Mouse (Mus musculus): Measurements from ENCODE around the gene Zbtb45.
A peak's percentile ranks its signal among the peaks of the same experiment; 100 is the strongest.

Gene Zbtb45

GRCm38 (mm10) chr7:13010005-13010908 is at the start of gene Zbtb45:
Gene Zbtb45 (minus strand): TSS chr7:13010034.
- no peak for DNase-seq

GRCm38 (mm10) chr7:13059536-13059935 is 49.7 kb upstream of the Zbtb45 start:
- no peak for DNase-seq

DNA sequence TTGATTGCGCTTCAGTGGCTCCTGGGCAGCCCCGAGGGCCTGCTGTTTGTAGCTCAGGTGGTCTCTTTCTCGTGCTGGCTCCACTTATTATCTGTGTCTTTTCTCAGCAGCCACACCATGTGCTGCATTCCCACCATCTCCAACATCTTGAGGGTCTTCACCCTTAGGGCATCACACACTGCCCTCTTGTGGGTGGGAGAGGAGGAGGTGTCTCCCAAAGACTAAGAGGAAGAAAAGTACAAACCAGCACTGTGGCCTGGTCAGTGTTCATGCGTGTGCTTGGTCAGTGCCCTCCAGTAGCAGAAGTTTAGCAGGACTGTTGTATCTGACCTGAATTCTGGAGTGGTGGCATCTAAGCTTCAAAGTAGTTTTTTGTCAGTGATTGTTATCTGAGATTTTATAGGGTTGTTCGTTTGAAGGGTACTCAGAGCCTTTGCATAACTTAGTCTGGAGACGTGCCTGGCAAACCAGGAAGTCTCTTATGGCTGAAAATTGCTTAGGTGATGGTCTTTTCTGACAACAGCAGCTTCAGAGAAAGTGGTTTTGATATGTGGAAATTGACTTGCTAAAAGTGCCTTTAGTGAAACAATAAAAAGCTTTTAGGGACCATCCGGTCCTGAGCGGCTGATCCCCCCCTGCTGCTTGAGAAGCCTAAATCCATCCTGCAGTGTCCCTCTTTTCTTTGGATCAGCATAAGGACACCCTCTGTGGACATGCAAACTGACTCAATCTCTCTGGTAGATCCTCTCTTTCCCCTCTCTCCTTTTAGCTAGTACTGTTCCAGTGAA is 47.3 kb upstream of the Zbtb45 start:
- DNase-seq = no peak

GRCm38 (mm10) chr7:13054287-13055010 is 44.6 kb upstream of the Zbtb45 start, which contains the start of gene Mzf1:
Gene Mzf1 (minus strand): TSS chr7:13054764.
- DNase-seq = peak; percentile 97

- DNase-seq = no peak
Observed at GRCm38 (mm10) chr7:13053961-13054286, 44.1 kb upstream of the Zbtb45 start.

- no peak for DNase-seq
Observed at GRCm38 (mm10) chr7:13053501-13053900, 43.7 kb upstream of the Zbtb45 start.

DNA sequence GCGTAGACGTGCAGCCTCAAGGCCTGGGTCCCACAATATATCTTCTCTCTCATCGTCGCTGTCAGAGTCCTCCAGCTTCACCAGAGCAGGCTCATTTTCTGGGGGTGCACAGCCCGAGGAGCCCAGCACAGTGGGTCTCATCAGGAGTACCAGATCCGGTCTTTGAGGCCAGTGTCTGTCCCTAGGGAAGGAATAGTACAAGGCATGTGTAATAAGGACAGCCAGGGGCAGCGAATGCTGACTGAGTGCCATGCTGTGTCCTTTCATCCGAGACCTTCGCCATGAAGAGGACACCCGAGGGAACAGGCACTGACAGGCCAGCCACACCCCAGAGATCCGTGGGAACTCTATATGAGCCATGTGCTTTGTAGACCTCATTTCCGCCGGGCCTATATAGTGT is 43.2 kb upstream of the Zbtb45 start:
- DNase-seq = no peak

GRCm38 (mm10) chr7:13046084-13046483 is 36.2 kb upstream of the Zbtb45 start:
- peak; percentile 63 for DNase-seq

DNA sequence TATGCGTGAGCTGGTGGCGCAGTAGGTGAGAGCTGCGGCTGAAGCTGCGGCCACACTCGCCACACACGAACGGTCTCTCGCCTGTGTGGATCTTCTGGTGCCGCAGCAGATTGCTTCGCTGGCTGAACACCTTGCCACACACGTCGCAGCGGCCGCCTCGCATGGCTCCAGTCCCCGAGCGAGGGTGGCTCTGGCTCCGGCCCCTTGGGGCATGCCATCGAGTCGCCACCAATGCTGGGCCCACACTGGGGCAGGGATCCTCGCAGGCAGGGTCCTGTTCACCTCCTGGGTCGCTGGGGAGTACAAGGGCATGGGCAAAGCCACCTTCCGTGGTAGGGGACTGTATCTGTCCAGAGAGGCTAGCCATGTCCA is 34.4 kb upstream of the Zbtb45 start:
- no peak for DNase-seq

DNA sequence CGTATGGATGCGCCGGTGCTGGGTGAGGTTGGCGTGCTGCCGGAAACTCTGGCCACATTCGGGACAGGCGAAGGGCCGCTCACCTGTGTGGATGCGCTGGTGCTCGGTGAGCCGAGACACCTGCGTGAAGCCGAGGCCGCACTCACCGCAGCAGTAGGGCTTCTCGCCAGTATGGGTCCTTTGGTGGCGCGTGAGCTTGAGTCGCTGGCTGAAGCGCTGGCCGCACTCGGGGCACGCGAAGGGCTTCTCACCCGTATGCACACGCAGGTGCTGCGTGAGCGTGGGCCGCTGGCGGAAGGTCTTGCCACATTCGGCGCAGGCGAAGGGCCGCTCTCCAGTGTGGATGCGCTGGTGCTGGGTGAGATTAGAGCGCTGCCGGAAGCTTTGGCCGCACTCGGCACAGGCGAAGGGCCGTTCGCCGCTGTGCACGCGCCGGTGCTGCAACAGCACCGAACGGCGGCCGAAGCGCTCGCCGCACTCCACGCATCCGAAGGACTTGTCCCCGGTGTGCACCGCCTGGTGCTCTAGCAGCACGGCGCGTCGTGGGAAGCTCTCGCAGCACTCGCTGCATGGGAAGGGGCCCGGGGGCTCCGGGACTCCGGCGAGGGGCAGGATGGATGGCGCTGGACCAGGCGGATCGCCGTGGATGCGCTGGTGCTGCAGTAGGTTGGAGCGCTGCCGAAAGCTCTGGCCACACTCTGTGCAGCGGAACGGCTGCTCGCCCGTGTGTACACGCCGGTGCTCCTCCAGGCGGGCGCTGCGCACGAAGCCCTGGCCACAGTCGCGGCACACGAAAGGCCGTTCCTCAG is 33.8 kb upstream of the Zbtb45 start:
- peak; percentile 9 for DNase-seq

DNA sequence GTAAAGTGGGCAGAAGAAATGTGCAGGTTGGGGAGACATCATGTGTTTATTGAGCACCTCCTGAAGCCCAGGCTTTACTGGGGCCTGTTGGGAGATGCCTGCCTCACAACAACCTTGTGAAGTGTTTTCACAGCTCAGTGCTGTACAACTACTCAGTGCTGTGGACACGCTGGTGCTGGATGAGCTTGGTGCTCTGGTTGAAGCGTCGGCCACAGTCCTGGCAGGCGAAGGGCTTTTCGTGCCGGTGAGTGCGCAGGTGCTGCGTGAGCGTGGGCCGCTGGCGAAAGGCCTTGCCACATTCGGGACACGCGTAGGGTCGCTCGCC is 33.2 kb upstream of the Zbtb45 start:
- no peak for DNase-seq

DNA sequence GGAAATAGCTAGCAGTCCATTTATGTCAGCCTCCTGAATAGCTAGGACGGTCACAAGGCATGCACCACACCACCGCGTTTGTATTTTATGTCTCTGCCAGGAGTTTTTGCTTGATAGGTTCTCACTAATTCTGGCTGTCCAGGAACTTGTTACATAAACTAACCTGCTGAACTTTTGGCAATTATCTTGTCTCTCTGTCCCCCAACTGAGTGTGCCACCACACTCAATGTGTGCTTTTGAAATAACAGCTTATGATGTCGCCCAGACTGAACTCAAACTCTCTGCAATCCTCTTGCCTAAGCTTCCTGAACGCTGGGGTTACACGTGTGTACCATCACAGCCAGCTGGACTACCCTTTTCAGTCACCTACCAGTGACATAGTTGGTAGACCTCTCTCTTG is 32.7 kb upstream of the Zbtb45 start:
- DNase-seq = no peak

DNA sequence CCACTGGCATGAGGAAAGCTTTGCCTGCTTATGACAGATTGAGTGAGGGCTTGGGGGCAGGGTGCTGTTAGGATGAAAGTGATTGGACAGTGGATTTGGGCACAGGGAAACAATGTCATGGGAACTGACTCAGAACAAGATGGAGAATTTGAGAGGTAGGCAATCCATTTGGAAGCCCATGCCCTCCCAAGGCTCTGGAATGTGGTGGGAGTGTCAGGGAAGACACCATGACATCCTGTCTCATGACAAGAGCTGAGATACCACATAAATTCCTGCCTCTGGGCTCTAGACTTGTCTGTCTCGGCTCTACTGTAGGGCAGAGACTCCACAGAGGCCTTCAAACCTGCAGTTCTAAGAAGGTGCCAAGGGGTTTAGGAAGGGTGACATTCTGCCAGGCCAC is 31.4 kb upstream of the Zbtb45 start:
- no peak for DNase-seq

DNA sequence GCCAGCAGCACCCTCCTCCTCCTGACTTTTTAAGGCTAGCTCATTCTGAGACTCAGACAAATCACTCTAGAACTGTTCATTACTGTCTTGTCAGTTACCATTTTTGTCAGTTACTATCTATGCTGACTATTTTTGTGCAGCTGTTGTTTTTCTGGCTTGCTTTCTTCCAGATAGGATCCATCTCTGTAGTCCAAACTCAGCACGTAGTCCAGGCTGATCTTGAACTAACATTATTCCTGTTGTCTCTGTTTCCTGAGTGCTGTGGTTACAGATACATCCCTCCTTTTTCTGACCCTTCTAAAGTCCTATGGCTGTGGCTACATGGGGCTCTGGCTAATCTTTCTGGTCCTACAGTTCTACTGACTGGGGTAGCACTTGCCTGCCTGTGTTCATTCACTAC is 29.3 kb upstream of the Zbtb45 start:
- no peak for DNase-seq

DNA sequence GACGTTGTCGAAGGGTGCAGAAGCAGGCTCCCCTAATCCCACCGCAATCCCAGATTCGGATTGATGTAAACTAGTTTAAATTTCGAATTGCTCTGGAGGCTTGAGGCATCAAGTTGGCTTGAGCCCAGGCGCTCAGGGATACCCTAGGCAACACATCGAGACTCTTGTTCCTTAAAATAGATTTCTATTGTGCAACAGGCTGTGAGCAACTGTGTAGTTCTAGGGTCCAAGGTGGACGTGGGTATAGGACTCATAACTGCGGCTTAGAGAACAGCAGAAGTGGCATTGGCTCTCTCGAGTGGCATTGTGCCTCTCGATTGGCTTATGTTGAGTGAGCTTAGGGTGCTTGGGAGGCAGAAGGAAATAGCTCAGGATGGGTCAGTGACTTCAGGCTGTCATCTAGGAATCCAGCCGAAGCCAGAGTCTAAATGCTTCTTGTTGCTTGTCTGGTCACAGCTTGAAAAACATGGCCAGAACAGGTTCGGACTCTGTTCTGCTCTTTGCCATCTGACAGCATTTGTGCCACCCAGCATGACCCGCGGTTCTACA is 28.9 kb upstream of the Zbtb45 start:
- peak; percentile 66 for DNase-seq

- DNase-seq = peak; percentile 97
Observed at GRCm38 (mm10) chr7:13037901-13038555, 28.2 kb upstream of the Zbtb45 start, which contains the start of gene Ube2m. Gene Ube2m (minus strand): TSS chr7:13038275.

DNA sequence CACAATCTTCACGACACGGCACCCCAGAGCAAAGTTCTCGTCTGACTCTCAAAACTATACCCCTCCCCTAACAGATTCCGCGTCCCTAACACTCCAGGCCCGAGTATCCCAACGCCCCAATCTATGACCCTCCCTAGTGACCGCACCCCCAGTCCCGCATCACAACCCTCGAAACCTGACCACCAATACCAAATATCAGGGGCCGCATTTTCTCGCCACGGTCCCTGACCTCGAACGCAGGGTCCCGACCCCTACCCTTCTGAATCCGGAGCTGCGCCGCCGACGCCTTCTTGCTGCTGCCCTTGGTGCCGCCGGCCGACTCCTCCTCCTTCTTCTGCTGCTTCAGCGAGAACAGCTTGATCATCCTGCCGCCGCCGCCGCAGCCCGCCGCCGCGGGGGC is 27.5 kb upstream of the Zbtb45 start:
- no peak for DNase-seq

- no peak for DNase-seq
Observed at GRCm38 (mm10) chr7:13036806-13037205, 27.0 kb upstream of the Zbtb45 start.

- DNase-seq = no peak
Observed at GRCm38 (mm10) chr7:13035211-13035855, 25.5 kb upstream of the Zbtb45 start.

DNA sequence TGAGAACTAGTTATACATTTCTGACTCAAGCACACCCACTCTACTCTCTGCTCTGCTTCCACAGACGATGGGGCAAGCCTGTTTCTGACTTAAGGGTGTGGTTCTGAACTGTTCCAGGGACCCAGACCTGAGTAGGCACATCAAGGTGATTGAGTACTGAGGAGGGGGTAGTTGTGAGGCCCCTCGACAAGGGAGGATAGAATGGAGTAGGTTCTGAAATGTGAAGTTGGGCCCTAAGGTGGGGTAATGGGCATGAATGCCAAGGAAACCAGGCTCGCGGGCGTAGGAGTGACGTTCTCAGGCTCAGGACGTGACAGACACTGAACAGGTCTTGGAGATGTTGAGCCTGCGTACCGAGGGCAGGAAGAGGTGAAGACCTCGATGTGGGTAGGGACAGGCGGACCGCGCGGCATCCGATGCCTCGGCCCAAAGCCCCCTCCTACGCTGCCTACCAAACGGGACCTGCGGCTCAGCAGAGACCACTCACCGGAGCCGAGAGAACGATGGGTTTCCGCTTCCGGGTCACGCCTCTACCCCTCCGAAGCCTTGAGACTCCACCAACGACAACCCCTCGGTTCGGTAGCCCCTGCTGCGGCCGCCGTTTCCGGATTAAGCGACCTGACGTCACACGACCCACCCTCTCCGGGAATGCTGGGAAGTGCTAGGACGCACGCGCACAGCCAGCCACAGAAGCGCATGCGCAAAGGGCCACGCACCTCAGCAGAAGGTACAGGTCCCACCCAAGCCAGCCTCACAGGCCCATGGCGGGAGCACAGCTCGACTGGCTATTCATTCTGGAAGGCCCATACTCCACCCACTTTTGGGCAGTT is 24.5 kb upstream of the Zbtb45 start, which contains the start of gene Chmp2a:
Gene Chmp2a, minus strand, starts transcription at position 660 of the 830 bp plus-strand sequence.
- peak; percentile 97 for DNase-seq
